Mouse (Mus musculus) stomach, postnatal 0 days (tissue): ENCODE measurements around the gene Aldh3b2.

ENCODE experiments used
- CTCF ChIP-seq: IDR thresholded peaks from 2 replicates; pipeline ENCODE4 v1.5.1; 2016; ENCODE audit warnings: antibody characterized with exemption, low read depth, mild to moderate bottlenecking, moderate library complexity
- EP300 ChIP-seq: optimal IDR thresholded peaks from 2 replicates; pipeline ENCODE3; 2016; ENCODE audit warnings: antibody characterized with exemption

GRCm38 (mm10) chr19:3946715-3947114 is 25.4 kb upstream of the Aldh3b2 start:
- TF ChIP-seq EP300 (no peak), CTCF (peak; percentile 97)
